Mouse (Mus musculus) kidney, adult 2 months (tissue): ENCODE results near the gene Fam213a. TPM values are rescaled to one million over a fixed set of nuclear protein-coding genes. Genes with fewer than 3 reads are reported as not detected.

Experiments
- DNase-seq: peaks from one replicate; pipeline ENCODE4 v3.0.0; 2021
- H3K27ac ChIP-seq: fragments of 200-500 bp; 2 replicates; pipeline ENCODE4 v1.5.1; 2012; ENCODE audit warnings: low read depth, low read length, control low read depth, inconsistent platforms; ENCODE audit not compliant: insufficient read depth
- H3K27me3 ChIP-seq: fragments of 200-500 bp; replicated peaks from 2 replicates; pipeline ENCODE4 v1.6.1; 2012; ENCODE audit warnings: mild to moderate bottlenecking, moderate library complexity, low read length, inconsistent platforms; ENCODE audit not compliant: control insufficient read depth, insufficient read depth
- H3K36me3 ChIP-seq: fragments of 200-500 bp; 2 replicates; pipeline ENCODE4 v1.6.1; 2012; ENCODE audit warnings: mild to moderate bottlenecking, moderate library complexity, low read length, inconsistent platforms; ENCODE audit not compliant: control insufficient read depth, insufficient read depth
- H3K4me1 ChIP-seq: fragments of 200-500 bp; 2 replicates; pipeline ENCODE4 v1.6.1; 2011; ENCODE audit warnings: low read length; ENCODE audit not compliant: control insufficient read depth, insufficient read depth
- H3K4me3 ChIP-seq: fragments of 200-500 bp; 2 replicates; pipeline ENCODE4 v1.5.1; 2011; ENCODE audit warnings: mild to moderate bottlenecking, low read depth, low read length, control low read depth; ENCODE audit not compliant: insufficient read depth
- CTCF ChIP-seq: fragments of 200-500 bp; conservative IDR thresholded peaks from 2 replicates; pipeline ENCODE4 v1.5.1; 2011; ENCODE audit warnings: low read depth, mild to moderate bottlenecking, control low read depth, low read length, moderate library complexity, mixed read lengths; ENCODE audit not compliant: insufficient read depth, insufficient read length
- POLR2A ChIP-seq: fragments of 200-500 bp; IDR thresholded peaks from one replicate; pipeline ENCODE4 v1.6.1; 2011; ENCODE audit warnings: low read depth, low read length, control low read depth
- WGBS: fragments of 180-500 bp; shearing (Covaris S2); methylation state at CpG from one replicate; pipeline ENCODE4 v1.1.7; 2018; 5-methylcytosine and 5-hydroxymethylcytosine counted together
- polyA plus RNA-seq: library from polyadenylated mRNA; depleted of rRNA; stranded (reverse); fragments of >200 nt; gene quantifications from 2 replicates; pipeline ENCODE4 v1.2.3, GENCODE M21; 2012

Fam213a gene
- polyA plus RNA-seq, 1 experiment, result 80.8 TPM

GRCm38 (mm10) chr14:41017460-41017859, 3.9 kb upstream of the Fam213a start:
- Histone ChIP-seq H3K27me3 (no peaks in the 10 kb centered on the region), H3K36me3 (no peaks in the 10 kb centered on the region), H3K27ac (no peak overlapping the region), H3K4me3 (no peak overlapping the region), H3K4me1 (peaks cover 5% of the 10 kb centered on the region; the same call in 1 of the 2 replicates)
- 57% methylated on average over 5 of the region's 5 CpGs for WGBS
- DNase-seq, result no peak
- no peak for TF ChIP-seq POLR2A
- no peak for TF ChIP-seq CTCF

- no peak for DNase-seq
- Histone ChIP-seq H3K36me3 (no peaks in the 10 kb centered on the region), H3K27me3 (no peaks in the 10 kb centered on the region), H3K4me3 (no peak overlapping the region), H3K27ac (no peak overlapping the region), H3K4me1 (peaks cover 13% of the 10 kb centered on the region)
- WGBS, result 75% methylated on average over 5 of the region's 5 CpGs
- TF ChIP-seq CTCF, result no peak
- TF ChIP-seq POLR2A, result no peak
Measured at GRCm38 (mm10) chr14:41014701-41015240, 1.2 kb upstream of the Fam213a start.

- WGBS, result 6% methylated on average over 9 of the region's 9 CpGs
- no peak for TF ChIP-seq POLR2A
- TF ChIP-seq CTCF, result no peak
- Histone ChIP-seq H3K4me1 (peaks cover 19% of the 10 kb centered on the region), H3K36me3 (no peaks in the 10 kb centered on the region), H3K27ac (peak overlapping the region; percentile 64), H3K4me3 (peak overlapping the region; percentile 77), H3K27me3 (no peaks in the 10 kb centered on the region)
- DNase-seq, result no peak
Measured at GRCm38 (mm10) chr14:41013143-41013542, 445 bp downstream of the Fam213a start.

- peak overlapping the region; percentile 51; the same call in 1 of the 2 replicates for H3K27ac ChIP-seq
- no peak for TF ChIP-seq CTCF
- TF ChIP-seq POLR2A, result no peak
- no peaks in the 10 kb centered on the region for H3K27me3 ChIP-seq
- no peaks in the 10 kb centered on the region for H3K36me3 ChIP-seq
- H3K4me3 ChIP-seq, result no peak overlapping the region
- peak; percentile 93 for DNase-seq
- peaks cover 25% of the 10 kb centered on the region for H3K4me1 ChIP-seq
- 56% methylated on average over 3 of the region's 3 CpGs for WGBS
Measured at GRCm38 (mm10) chr14:41011916-41012315, 1.7 kb downstream of the Fam213a start.

- H3K27ac ChIP-seq, result no peak overlapping the region
- WGBS, result 32% methylated on average over 2 of the region's 2 CpGs
Measured at GRCm38 (mm10) chr14:41008138-41008537, 5.5 kb downstream of the Fam213a start.

GRCm38 (mm10) chr14:41007641-41008040, 5.9 kb downstream of the Fam213a start:
- WGBS, result 49% methylated on average over 5 of the region's 5 CpGs
- DNase-seq, result no peak
- H3K27ac ChIP-seq, result no peak overlapping the region

More at GRCm38 (mm10) chr14:41008138-41008537, 5.5 kb downstream of the Fam213a start:
- DNase-seq, result peak; percentile 87
- Histone ChIP-seq H3K4me3 (no peak overlapping the region), H3K36me3 (no peaks in the 10 kb centered on the region), H3K27me3 (no peaks in the 10 kb centered on the region), H3K4me1 (peaks cover 39% of the 10 kb centered on the region)
- TF ChIP-seq POLR2A (no peak), CTCF (no peak)

GRCm38 (mm10) chr14:41006899-41007298, 6.7 kb downstream of the Fam213a start:
- WGBS, result 87% methylated on average over 3 of the region's 3 CpGs
- Histone ChIP-seq H3K4me3 (no peak overlapping the region), H3K36me3 (no peaks in the 10 kb centered on the region), H3K4me1 (peaks cover 39% of the 10 kb centered on the region), H3K27ac (no peak overlapping the region), H3K27me3 (no peaks in the 10 kb centered on the region)
- DNase-seq, result no peak
- TF ChIP-seq CTCF (no peak), POLR2A (no peak)

More at GRCm38 (mm10) chr14:41007641-41008040, 5.9 kb downstream of the Fam213a start:
- TF ChIP-seq CTCF, result no peak
- no peak for TF ChIP-seq POLR2A
- Histone ChIP-seq H3K4me1 (peaks cover 39% of the 10 kb centered on the region), H3K27me3 (no peaks in the 10 kb centered on the region), H3K4me3 (no peak overlapping the region), H3K36me3 (no peaks in the 10 kb centered on the region)
